Mouse (Mus musculus): ENCODE measurements around the gene Mustn1.

Mustn1 gene

DNA sequence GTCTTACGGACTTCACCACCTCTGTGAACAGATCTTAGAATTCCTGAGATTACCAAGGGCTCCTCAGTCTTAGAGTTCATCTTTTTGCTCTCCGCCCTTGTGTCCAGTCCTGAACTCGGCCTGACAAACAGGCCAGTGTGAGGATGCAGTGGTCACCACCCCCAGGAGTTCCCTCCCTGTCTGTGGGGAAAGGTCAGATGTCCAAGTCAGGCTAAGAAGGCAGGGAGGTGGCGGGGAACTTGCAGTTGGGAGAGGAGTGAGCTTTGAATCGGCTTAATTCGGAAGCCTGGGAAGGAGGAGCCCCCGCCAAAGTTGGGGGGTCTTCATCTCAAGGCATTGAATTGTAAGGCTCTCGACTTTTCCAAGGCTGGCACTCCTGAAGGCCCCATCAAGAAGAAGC is 1.3 kb downstream of the Mustn1 start:
- no peak for DNase-seq (ENCODE audit: low spot score)

DNA sequence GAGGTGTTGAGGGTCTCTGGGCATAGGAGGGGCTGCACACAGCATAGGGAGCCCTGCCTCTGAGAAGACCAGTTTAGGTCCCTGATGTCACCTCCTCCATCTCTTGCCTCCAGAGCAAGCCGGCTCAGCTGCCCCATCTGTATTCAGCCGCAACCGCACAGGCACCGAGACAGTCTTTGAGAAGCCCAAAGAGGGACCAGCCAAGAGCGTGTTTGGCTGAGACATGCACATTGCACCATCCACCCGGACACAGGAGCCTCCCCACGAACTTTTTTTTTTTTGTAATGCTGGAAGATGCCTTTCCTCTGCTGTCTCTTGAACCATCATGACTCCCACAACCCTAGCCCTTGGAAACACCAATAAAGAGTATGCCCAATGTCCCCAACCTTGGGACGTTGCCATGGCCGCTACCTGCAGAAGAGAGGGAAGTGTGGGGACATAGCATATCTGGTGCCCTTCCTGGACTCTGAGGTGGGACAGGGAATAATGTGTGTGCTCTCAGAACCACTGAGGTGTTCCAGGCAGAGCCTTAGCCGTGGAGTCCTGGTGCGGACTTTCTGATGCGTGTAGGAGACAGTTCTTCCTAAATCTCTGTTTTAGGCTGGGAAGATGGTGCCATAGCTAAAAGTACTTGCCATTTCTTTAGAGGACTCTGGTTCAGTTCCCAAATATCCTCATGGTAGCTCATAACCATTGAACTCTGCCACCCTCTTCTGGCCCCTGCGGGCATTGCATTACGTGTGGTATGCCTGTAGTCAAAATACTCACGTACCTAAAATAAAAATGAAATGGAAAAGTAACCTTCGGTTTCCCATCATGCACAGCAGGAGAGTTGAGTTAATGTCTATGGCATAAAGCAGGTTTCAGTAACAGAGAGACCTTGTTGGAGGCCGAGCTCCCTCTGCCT is 2.1 kb downstream of the Mustn1 start:
- DNase-seq (ENCODE audit: low spot score): peak; percentile 85

DNA sequence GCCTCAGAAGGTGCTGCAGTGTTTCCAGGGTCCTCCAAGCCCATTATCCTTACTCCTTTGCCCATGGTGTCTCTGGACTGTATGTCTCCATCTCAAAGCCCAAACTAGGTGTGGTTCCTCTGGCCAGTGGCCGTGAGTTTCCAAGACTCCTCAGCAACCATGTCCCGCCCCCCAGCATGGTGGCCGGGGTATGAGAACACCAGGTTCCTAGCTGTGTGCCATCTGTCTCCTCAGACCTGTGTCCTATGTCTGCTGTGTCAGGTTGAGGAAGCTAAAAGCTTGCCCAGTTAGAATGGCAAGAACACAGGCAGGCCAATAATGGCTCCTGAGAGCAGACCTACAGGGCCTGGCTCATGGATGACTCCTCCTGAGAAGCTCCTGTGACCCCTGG is 2.7 kb downstream of the Mustn1 start:
- no peak for DNase-seq (ENCODE audit: low spot score)

DNA sequence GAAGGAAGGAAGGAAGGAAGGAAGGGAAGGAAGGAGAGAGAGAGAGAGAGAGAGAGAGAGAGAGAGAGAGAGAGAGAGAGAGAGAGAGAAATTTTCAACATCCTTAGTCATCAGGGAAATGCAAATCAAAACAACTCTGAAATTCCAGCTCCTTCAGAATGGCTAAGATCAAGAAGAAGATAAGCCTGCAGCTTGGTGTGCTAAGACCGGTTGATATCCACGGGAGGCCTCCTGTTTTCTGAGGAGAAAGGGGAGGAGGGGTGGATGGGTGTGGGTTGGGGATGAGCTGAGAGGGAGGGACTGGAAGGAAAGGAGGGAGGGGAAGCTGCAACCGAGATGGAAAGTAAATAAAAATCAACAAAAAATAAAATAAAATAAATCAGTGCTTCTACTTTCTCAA is 6.3 kb downstream of the Mustn1 start:
- DNase-seq (ENCODE audit: low spot score): no peak

DNA sequence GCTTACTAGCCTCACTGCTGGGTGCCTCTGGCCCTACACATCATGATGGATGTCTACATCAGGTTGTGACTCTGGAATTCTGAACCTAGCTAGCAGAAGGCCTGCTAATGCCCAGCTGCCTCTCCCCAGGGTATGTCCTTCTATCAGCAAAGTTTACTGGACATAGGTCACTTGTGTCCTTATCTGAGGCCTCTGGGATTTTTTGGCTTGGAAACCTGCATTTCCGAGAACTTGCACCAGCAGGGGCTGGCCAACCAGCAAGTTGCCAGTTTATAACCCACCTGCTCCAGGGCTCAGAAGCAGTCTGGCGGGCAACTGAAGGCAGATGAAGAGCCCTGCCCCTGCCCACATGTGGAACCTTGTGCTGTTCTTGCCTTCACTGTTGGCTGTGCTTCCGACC is 7.2 kb downstream of the Mustn1 start, which contains the start of gene Itih4:
Itih4 (plus strand) TSS at position 273 of the 400 bp plus-strand sequence.
- no peak for DNase-seq (ENCODE audit: low spot score)

DNA sequence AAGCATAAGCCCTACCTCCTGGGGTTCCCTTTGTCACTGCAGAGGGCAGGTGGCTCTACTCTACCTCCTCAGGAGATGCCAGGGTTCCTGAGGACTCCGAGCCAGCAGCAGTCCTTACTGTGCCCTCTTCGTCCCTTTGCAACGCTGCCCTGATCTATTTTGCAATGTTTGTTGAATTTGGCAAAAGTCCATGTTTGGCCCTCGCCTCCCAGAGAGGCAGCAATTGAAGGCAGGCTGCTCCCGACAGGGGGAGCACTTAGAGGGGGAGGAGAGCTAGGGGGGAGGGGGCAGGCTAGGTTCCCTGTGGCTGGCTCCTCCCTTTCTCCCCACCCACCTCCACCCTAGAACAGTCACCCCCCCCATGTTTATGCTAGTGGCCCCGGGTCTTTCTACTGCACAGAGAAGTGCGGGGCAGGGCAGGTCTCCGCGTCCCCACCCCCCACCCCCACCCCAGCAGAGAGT is 9.3 kb downstream of the Mustn1 start:
- DNase-seq (ENCODE audit: low spot score): peak; percentile 72

DNA sequence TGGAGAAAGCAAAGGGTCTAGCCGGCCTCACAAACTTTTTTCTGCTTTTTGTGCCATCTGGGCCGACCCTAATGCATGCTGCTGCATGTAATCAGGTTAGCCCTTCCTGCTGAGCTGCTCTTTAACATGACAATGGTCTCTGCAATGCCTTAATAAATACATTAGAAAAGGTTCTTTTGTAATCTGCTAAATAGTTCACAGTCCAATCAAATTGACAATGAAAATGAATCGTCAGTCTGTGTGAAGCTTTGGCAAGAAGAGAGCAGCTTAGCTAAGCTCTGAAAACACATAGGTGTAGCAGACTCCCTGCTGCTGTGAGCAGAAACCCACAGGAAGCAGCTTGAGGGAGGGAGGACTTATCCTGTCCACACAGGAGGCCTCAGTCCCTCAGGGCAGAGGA is 21.0 kb downstream of the Mustn1 start:
- no peak for DNase-seq (ENCODE audit: low spot score)

DNA sequence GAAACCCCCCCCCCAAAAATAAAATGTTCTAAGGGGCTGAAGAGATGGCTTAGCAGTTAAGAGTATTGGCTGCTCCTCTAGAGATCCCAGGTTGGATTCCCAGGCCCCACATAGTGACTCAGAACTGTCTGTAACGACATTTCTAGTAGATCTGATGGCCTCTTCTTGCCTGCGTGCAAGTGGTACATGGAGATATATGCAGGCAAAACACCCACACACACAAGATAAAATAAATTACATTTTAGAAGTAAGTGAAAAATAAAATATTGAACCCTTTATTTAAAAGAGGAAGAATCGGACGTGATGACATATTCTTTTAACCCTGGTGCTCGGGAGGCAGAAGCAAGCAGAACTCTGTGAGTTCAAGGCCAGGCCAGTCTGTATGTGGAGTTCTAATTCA is 23.6 kb downstream of the Mustn1 start:
- no peak for DNase-seq (ENCODE audit: low spot score)

DNA sequence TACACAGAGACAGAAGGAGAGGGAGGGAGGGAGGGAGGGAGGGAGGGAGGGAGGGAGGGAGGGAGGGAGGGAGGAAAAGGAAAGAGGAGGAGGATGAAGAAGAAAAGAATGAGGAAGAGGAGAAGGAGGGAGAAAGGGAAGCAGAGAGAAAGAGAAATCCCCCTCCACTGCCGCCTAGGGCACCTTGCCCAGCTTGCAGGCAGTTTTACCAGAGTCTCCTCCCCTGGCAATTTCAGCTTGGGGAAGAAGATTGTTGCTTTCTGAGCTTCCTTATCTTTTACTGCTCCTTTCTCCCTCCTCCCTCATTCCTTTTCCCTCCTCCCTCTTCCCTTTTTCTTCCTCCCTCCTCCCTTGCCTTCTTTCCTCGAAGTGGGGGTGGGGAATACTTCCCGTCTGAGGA is 24.0 kb downstream of the Mustn1 start:
- no peak for DNase-seq (ENCODE audit: low spot score)

DNA sequence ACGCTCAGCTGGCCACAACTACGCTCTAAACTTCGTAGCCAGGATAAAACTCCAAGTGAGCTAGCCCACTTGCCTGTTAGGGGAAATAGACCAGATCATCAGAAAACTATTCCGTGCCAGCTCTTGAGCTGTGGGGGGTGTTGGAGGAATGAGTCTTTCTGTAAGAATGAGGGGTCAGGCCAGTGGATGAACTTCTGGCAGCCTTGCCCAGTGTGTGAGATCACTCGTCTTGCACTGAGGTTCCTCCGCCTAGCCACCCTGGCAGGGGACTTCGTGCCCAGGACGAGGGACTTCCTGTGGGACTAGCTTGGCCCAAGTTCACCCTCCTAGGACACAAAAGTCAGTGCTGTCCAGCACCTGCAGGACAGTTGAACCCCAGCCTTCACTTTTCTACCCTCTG is 25.3 kb downstream of the Mustn1 start:
- no peak for DNase-seq (ENCODE audit: low spot score)

DNA sequence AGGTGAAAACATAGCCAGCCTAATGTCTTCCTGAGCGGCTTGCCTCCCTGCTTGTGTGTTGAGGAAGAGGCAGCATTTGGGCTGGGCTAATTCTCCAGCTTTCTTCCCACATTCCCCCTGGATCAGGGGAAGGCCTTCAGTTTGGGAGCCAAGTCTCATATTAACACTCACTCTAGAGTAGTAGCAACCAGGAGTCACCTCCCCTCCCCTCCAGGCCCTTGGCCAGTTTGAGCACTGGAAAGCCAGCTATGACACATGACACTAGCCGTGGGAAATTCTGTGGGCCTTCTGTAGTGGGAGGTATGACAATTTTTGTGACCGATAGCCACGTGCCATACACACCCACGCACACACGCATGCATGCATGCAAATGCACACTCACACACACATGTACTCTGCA is 27.0 kb downstream of the Mustn1 start:
- DNase-seq (ENCODE audit: low spot score): no peak

DNA sequence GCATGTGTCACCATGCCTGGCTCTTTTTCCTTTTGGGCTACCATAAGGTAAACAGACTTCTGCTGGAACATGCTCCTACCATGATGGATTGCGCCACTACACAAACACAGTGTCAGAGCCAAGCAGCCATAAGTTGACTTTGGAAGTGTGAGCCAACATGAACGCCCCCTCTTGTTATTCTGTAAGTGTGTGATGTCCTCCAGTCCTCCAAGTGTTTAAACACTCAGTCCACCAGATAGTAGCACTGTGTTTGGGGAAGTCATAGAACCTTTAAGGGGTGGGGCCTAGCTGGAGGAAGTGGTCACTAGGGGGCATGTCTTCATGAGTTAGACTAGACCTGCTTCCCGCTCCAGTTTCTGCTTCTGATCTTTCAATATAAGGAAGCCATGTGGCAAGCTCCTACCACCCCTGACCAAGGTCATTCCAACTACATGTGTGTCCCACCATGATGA is 28.8 kb downstream of the Mustn1 start:
- no peak for DNase-seq (ENCODE audit: low spot score)

DNA sequence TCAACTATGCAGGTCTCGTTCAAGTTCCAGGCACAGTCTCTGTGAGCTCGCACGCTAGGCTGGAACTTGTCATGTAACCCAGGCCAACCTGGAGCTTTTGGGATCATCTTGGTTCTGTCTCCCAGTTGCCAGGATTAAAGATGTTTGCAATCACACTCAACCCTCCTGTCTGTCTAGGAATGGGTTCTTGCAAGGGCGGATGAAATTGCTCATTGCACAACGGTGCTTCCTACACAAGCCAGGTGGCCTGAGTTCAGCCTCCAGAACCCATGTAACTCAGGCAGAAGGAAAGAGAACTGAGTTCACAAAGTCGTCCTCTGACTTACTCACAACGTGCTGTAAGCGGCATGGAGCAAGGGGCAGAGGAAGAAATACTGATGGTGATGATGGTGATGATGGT is 32.1 kb downstream of the Mustn1 start:
- DNase-seq (ENCODE audit: low spot score): no peak

DNA sequence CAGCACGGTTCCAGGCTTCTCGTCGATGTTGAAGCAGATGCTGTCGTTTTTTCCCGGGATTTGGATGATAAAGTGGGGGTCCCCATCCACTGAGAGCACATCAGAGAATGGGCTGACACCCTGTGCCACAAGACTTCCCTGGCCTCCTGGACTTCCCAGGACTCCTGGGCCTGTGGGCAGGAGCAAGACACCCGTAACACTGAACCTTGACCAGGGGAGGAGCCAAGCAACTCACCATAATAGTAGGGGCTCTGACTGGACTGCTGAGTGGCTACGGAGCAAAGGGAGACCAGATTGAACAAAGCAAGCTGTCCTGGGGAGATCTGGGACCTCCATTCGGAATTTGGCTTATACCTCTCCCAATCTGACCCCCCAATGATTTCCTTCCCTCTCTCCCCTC is 33.6 kb downstream of the Mustn1 start:
- DNase-seq (ENCODE audit: low spot score): no peak

DNA sequence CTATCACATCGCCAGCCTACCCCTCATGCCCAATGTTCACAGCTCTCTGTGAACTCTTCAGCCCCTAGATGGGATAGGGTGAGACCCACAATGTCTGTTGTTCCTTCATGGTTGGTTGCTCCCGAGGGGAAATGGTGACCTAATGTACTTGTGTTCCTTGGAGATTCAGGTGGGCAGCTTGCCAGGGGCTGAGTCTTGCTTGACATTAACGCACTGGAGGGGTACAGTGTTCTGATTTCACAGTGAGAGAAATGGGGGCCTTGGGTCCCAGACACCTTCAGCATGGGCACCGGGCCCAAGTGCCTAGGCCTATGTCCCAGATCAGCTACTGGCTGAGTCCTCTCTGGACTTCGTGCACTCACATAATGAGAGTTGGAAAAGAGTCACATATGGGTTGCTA is 34.4 kb downstream of the Mustn1 start:
- peak; percentile 64 for DNase-seq (ENCODE audit: low spot score)

DNA sequence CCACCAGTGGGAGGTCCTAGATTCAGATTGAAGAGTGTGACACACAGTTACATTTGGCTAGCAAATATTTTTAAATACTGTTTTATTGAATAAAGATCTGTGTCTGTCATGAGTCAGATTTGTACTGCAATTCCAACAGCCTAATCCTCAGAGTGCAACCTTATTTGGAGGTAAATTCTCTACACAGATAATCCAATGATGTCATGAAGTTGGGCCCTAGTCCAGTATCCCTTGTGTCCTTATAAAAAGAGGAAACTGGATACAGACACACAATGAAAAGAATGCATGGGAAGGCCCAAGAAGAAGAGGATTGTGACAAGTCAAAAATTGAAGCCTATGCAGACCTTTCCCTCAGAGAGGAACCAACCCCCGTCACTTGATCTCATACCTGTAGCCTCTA is 37.5 kb downstream of the Mustn1 start:
- DNase-seq (ENCODE audit: low spot score): no peak

DNA sequence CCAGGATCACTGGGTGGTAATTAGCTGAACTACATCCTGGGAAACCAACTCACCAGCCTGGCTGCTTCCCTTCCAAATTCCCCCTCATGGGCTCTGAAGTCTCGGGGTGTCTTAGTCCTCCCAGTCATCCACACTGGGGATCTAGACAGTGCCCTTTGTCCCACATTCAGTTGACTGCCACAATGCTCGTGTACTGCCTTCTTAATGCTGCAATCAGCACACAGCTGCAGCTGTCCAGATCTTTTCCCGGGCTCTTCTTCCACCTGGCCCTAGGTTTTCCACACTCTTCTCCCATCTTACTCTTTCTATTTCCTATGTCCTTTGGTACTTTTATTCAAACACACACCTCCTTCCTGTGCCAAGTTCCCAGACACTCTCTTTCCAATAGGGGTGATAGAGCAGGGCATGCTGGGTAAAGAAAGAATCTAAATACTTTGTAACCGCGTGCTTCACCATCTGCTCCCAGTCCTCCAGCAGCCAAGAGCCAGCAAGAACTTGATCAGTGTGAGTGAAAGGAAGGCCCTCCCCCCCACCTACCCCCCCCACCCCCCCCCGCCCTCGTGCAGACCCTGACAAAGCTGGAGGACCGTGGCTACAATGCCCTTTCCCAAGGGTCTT is 43.2 kb downstream of the Mustn1 start:
- DNase-seq (ENCODE audit: low spot score): no peak

DNA sequence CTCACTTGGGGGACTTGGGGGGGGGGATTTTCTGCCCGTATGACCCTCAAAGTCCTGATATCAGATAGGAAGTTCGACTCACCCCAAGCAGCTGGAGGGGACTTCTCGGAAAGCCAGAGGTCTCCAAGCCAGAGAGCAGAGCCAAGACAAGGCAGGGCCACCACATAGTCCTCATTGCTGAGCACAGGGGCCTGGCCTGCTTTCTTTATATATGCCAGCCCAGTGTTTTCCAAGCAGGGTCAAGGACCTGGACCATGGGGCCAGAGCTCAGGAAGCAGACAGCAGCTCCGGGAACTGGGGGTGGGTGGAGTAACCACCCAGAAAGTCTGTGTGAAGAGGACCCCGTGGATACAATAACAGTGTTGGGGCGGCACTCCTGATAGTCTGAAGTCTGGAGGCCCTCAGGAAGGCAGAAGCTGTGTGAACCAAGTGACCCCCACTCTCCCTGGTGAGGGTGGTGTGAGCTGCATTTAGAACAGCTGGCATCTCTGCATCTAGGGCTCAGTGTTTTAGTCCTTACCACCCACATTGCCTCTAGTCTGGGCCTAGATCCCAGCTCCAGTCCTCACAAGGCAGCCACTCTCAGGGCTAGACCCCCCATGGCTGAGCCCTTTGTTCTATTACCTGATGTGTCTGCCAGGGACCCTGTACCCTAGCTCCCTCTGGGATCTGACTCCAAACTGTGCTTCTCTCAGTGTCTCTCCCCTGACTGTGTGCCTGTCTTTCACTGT is 44.5 kb downstream of the Mustn1 start, which contains the start of gene Itih3:
Itih3 (minus strand) TSS at position 386 of the 731 bp plus-strand sequence.
- no peak for DNase-seq (ENCODE audit: low spot score)

DNA sequence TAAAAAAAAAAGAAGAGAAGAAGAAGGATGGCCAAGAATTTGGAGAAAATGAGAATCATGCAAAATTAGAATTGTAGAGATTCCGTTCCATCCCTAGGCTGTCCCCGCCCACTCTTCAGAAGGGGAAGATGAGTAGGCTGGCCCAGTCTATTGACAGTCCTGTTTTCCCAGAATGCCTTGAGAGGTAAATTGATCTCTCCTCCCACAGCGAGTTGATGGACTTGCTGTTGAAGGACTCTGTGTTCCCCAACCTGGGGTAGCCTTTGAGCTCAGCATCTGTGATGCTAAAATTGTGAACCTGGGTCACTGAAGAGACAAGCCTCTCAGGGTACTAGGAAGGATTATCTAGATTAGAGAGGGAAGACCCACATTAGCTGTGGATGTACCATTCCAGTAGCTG is 46.5 kb downstream of the Mustn1 start:
- no peak for DNase-seq (ENCODE audit: low spot score)

DNA sequence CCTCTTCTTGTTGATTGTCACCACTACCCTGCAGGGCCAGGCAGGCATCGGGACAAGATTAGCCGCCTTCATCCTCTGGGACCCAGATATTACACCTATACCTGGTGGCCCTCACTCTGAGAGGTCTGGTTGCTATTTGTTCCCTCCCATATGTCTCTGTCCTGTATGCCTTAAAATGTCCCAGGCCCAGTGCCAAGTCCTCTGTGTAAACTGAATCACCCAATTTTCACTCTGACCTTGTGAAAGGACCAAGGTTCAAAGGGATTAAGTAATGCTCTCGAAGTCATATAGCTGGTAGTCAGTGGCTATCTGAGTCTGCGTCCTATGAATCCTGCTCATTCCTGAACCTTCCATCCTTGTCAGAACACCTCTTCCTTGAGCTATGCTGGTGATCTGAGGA is 51.4 kb downstream of the Mustn1 start:
- no peak for DNase-seq (ENCODE audit: low spot score)

Measured in testis, postnatal 10 days (tissue).